Mouse (Mus musculus): ENCODE measurements around the gene Tprg.

The Tprg gene

DNA sequence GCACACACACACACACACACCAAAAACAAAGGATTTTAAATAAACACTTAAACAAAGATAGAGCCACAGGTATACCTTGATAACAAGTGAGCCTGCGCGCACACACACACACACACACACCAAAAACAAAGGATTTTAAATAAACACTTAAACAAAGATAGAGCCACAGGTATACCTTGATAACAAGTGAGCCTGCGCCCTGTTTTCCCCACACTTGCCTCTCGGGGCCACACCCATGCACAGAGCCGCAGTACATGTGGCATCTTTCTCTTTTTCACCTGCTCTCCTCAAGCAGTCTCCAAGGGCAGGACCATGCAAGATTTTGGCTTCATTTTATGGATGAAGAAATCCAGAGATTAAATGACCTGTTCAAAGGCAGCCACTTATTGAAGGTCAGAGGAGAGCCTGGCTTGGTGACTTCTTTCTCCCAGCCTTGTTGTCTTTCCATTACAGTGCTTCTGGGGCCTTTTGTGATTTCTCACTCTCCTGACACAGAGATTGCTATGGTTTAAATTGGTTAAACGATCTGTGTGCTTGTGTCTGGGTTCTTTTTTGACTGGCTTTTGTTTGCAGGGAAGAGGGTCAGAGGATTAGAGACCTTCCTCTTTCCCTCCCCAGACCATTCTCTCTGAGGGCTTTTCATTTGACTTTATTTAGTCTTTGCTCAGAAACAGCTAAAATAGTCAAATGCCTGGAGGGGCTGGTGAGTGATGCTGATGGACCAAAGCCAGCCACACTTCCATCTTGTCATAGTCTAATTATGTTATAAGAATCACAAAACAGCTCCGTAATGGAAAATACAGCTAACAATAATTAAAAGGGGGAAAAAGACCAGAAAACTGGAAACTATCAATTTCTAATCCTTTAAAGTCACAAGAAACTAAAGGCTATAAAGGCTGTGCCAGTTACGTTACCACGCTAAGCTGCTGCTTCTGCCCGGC is 46.9 kb downstream of the Tprg start:
- no peak for DNase-seq (ENCODE audit: low read depth, low spot score)

DNA sequence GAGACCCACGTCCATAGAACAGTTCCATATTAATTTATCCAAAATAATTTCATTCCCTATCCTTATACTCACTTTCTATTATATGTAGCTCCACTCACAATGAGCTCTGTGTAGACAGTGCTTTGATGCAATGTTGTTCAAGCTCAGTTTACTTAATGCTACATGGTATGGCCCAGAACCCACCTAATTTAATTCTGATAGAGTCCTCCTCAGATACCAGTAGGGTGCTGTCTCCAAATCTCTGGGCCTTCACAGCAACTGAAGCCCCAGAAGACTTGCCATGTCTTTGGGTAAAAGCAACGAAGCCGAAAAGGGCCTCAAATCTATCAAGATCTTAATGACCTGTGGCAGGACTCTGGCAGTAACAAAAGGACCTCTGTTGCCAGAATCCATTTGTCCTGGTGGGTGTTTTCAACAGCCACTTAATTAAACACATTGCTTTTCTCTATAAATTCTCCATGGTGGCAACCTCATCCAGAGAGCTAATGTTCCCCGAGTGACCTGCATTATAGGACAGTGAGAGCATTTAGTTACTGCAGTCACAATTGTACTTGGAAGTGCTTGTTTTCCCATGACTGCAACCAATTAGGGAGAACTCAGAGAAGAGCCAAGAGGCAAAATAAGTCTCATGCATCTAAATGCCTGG is 48.6 kb downstream of the Tprg start:
- no peak for DNase-seq (ENCODE audit: low read depth, low spot score)

DNA sequence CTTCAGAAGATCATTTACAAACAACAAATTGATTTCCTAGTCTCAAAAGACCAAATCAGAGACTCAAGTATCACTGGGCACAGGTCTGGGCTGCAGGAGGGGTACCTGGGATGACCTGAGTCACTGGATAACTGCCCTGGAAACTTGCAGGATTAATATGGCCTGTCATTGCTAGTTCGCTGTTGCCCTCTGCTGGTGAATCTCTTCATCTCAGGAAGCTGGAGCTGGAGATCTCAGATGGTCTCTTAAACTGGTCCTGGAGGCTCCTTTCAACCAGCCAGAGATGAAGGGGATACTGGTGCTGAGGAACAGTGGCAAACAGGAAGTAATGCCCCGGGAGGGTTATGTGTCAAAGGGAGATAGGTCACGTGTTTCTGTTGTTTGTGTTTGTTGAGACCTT is 63.0 kb downstream of the Tprg start:
- peak; percentile 50 for DNase-seq (ENCODE audit: low read depth, low spot score)

DNA sequence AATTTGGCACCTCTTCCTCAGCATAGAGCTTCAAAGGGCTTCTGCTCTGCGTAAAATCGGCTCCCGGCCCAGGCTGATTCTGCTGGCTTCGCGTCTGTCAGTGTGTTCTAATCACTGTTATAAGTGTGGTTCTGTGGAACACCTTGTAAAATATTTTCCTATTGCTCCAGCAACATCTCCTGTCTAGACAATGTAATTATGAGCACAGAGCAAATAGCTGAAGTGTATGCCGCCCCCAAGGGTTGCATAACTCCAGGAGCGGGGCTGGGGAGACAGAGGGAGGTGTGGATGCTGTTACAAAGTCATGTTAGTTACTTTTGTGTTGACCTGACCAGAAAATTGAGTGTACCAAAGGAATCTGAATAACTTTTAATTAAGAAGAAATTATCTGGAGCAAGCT is 81.2 kb downstream of the Tprg start:
- no peak for DNase-seq (ENCODE audit: low read depth, low spot score)

DNA sequence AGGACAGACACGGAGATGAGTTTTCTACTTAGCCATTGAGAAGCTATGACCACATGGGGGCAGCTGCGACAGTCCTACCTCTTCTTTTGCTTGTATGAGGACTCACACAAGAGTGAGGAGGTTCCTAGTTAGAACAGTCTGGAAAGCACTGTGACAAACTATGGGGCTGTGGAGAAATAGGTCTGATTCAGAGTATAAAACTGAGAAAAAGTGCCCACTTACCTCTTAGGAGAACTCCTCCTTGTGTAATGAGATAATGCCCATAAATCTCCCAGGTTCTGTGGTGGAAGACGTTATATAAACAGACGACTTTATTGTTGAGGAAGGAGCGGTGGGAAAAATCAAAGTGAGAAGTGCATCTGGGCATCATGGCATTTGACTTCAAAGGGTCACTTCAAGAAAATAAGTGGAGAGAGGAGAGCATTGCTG is 83.4 kb downstream of the Tprg start:
- no peak for DNase-seq (ENCODE audit: low read depth, low spot score)

DNA sequence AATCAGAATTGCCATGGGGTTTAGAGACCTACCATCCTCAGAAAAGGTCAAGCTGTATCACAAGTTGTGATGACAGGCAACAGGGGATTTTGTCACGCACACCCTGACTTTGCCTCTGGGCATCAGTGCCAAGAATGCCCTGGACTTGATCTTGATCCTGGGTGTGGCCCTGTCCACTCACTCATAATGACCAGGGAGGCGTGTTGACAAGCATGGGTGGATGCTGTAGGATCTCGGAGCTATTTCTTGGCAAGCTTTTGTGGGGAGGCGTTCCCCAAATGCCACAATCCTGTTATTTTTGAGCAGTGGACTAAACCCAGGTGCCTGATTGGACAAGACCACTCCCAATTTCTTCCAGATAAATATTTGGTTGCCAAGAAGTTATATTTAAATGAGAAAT is 87.5 kb downstream of the Tprg start:
- no peak for DNase-seq (ENCODE audit: low read depth, low spot score)

DNA sequence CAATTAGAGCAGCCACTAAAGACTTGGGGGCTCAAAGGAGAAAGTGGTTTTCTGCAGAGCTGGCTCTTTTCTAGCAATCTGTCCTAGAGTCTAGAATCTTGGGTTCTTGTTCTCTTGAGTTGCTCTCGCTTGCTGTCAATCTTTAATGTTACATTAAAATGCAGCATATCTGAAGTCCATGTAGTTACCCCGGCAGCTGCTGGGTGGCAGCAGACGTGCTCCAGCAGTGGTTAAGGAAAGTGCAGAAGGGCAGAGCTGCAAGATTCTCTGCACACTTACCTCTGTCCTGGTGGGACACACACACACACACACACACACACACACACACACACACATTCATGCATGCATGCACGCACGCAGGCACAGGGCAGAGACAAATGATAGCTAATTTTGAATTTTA is 88.2 kb downstream of the Tprg start:
- DNase-seq (ENCODE audit: low read depth, low spot score): no peak

DNA sequence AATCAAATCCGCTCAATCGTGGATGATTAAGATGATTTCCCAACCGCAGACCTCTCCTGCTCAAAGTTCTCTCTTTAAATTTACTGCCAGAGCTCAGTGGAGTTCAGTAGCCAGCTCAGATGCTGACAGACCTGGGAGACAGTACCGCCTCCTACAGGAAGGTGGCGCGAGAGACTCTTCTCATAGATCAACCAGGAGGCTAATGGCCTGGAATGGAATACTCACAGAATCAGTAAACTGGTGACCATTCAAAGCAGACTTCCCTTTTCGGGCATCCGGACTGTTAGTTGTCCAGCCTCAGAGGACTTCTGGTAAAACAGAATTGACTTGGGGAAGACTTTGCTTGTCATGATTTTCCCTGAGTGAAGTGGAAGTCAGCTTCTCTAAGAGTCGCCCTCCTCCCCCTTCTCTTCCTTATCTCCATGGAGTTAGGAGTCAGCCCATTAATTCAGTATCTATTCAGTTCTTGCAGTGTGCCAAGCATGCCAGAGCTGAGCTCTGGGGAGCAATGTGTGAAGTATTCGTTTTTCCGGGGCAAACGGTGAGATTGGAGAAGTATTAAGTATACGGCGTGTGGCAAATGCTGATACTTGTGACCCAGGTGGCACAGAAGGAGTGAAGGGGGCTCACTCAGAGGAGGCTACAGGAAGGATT is 90.2 kb downstream of the Tprg start:
- peak; percentile 73 for DNase-seq (ENCODE audit: low read depth, low spot score)

DNA sequence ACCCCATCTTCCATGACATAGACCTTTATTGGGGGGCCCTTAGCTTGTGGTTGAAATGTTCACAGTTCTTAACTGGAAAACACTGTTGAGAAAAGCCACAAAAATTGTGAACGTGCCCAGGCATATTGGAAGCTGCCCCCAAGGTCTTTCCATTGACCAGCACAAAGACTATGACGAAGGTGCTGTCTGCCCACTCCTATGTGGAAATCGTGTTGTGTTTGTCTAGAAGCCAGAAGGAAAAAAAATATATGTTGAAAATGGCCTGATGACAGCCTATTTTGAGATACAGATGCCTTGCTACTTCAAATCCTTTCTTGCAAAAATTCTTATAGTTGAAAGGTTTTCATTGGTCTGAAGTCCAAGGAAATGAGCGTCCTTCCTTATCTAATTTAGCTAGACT is 91.1 kb downstream of the Tprg start:
- DNase-seq (ENCODE audit: low read depth, low spot score): no peak

DNA sequence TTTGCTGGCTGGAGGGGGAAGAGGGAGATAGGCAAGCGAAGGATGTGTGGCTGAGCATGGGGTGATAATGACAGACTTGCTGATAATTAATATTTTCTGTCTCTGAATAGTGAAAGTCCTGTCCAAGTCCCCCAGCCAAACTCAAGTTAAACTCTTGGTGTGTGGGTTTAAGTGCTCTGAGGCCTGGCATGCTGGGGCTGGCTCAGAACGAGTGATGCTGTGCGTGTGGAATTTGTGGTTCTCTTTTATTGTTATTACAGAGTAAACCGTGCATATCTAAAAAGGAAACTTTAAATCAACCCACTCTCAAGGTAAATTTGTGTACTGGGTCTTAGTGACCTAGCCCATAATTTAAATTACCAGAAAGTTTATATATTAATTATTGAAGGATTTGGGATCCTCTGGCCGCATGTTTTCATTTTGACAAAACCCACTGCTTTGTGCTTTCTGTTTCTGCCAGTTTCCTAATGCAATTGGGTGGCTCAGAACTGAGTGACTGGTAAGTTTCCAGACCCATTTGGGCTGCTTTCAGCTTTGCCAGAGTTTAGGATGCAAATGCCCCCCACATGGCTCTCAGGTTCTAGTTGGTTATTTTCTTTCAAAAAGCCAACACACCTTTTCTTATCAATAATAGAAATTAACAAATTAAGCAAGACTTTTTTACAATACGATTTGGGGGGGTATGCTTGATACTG is 99.0 kb downstream of the Tprg start:
- no peak for DNase-seq (ENCODE audit: low read depth, low spot score)

DNA sequence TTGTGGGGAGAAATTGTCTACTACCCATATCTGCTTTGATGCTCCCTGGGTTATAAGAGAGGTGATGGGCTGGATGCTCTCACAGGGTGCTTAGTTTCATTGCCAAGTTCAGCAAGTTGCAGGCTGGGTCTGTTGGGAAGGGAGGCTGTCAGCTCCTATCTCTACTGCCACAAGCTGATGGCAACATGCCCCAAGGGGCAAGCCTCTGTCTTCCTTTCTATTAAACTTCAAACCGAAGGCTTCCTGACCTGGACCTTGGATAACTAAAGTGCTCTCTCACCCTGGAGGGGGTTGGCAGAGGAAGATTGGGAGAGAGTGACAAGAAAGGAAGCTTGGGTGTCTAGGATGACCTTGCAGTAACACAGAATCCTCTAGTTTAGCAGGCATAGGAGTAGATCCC is 108.1 kb downstream of the Tprg start:
- DNase-seq (ENCODE audit: low read depth, low spot score): no peak

DNA sequence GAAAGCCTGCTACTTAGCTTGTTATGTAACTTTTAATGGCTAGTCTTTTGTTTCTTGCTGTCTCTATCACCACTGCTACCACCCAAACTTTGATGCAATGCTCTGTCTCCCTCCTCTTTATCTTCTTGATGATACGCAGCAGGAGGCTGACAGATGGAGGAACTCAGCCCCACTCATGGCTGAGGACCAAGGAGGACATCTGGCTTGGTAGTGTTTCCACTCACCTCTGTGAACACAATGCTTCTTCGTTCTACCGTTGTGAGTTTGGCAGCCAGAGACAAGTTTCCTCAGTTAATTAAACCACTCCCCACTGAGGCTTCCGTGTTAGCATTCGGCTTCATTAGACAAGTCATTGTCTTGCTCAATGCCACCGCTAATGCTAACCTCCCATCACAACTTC is 117.5 kb downstream of the Tprg start:
- no peak for DNase-seq (ENCODE audit: low read depth, low spot score)

DNA sequence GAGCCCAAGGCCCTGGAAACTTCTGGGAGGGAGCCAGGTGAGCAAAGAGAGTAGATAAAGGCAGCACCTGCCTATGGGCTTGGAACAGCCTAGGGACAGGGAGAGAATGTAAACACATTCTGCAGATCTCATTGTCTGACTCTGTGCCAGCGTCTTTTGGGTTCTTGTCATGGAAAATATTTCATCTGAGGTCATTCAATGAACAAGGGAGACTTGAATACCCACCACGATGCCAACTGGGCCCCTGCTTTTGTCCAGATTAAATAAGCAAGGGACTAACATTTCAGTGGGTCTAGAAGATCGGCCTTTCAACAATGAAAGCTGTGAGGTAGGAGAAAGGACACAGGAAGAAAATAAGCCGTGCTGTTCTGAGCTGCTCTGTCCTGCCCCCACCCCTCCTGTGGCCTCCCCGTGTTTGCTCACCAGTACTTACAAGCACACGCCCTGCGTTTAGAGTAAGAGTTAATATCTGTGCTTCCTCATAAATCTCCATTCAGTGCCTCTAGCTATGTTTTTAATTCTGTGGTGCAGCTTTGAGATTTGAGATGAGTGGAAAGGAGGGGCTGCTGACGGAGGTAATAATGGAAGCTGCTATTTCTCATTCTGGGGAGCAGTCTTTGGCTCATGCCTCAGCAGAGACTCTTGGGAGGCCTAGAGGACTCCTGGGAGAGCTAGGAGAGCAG is 120.7 kb downstream of the Tprg start:
- DNase-seq (ENCODE audit: low read depth, low spot score): peak; percentile 15

DNA sequence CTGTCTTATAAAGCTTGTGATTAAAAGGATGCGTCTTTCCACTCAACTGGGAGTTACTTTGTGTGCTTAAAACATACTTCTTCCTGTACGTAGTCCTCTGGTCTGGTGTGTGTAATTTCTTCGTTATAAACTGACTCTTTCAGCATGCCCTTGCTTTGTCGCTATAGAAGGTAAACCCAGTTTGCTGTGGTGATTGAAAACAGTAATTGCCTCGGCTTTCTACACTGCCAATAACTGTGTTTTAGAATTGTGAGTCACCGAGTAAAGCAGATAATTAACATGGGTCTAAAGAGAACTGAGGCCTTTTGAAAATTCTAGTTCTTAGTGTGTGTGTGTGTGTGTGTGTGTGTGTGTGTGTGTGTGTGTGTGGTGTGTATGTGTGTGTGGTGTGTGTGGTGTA is 121.4 kb downstream of the Tprg start:
- no peak for DNase-seq (ENCODE audit: low read depth, low spot score)

DNA sequence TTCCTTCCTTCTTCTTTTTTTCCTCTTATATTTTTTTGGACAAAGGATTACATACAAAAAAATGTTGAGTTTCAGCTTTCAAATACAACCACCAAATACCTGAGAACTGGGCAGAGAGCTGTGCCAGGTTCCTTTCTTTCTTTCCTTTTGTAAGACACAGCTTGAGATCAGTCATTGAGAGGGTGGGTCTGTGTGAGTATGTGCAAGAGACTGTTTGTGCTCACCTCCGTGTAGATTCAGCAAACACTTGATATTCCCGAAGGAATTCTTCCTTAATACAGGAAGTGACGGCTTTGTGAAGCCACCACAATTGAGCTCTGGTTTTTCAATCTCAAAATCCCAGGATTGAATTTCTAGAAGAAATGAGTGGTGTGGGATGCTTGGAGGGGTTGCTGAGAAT is 124.7 kb downstream of the Tprg start:
- DNase-seq (ENCODE audit: low read depth, low spot score): no peak

DNA sequence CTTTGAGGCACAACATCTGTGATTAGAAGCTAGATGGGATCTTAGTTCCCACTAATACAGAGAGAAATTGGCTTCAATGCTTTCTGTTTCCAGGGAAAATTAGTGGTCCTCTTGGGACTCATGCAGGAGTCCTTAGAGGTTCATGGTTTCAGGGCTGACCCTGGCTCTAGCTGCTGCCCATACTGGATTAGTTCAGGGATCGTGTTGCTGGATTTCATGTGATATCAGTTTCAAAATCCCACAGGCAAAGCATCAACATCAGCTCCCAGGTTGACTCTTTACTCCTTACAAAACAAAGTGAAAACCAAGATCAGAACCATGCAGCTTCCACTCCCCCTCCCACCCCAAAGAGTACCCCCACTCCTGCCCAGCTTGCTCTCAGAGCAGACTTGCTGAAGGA is 127.3 kb downstream of the Tprg start:
- DNase-seq (ENCODE audit: low read depth, low spot score): peak; percentile 30

DNA sequence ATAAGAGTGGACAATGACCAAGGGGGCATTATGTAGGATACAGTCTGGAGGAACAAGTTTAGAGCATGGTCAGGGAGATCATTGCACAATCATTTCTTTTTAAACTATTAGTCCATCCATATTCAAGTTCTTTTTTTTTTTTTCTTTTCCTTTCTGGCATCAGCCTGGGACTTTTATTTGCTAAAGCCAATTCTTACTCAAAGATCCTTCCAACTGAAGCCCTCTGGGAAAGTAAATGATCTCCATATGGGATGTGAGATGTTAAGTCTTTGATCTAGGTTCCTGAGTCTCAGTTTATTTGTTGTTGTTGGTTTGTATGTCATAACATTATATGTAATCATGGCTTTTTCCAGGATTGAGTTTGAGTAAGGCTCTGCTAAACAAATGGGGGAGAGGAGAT is 128.6 kb downstream of the Tprg start:
- DNase-seq (ENCODE audit: low read depth, low spot score): peak; percentile 39

DNA sequence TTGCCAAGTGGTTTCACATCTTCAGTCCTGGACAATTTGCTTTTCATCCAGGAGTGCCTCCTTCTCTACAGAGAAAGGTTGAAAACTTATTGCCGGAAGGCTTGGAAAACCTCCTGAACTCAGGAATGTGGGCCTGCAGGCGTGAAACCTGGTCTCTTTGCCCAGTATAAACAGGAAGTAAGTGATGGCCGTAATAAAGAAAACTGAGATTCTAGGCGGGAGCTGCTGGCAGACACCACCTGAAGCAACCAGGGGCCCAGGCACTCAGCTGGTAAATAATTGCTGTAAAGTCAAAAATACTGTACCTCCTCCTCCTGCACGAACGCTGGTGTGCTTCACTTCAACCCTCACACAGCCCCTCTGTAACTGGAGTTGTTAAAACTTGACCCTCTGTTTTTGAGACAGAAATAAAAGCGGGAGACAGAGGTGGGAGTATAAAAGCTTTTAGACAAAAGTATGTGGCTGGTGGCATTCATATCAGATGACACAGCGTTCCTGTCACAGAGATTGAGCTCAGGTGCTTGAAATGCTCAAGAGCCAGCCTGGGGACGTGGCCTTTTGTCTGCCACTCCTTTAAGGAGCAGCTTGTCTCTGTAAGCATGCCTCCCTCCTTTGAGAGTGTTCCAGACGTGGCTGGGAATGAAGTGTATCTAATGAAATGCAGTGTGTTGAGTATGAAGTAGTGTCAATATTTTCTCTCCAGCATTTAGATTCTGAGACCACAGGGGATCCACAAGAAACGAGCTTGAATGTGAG is 131.4 kb downstream of the Tprg start:
- DNase-seq (ENCODE audit: low read depth, low spot score): no peak

DNA sequence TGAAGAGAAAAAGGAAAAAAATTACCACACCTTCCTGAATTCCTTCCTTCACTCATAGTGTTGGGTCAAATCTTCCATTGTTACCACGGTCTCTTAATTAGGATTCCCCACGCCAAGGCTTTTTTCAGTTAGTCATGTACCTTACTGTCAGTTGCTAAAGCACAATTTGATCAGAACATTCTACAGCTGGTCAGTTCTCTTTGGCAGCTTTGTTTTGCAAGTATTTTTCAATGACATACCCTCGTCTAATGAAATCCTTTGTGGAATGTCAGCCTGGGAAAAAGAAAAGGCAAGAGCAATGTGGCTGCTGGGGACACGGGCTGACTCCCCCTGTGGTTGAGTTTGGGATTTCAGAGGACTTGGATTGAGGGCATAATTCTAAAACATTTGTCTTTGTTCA is 136.4 kb downstream of the Tprg start:
- no peak for DNase-seq (ENCODE audit: low read depth, low spot score)

DNA sequence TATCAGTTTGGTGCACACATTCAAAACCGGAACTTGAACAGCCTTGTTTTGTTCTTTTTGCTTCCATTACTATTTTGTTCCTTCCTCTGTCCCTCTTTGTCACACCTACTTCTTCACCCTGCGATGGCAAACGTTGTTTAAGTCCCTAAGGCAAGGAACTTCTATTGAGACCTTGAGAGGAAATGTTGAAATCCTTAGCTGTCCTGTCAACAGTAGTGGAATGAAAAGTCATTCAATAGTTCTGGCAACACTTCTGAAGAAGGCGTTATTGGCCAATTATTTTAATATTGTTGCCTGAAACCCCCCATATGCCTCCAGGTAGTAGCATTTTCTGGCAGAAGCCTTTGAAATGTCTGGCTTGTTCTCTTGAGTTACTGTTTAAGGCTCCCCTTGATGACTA is 137.4 kb downstream of the Tprg start:
- no peak for DNase-seq (ENCODE audit: low read depth, low spot score)

DNA sequence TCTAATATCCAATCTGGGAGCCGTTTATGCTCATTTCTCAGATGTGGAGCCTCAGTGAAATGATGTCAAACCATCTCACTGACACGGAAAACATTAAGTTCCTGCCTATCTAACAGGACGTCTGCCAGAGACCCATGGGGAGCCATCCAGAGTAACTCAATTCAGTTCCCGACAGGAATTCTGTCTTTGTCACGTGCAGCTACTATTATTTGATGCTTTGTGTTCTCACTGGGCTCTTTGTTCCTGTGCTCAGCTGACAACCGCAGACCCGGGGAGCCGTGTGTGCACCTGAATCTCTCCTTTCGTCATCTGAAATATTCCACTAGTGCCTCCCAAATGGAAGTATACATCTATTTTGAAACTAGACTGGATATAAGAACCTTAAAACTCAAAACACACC is 138.3 kb downstream of the Tprg start:
- DNase-seq (ENCODE audit: low read depth, low spot score): no peak

Measured in skeletal muscle tissue, adult 2 months (tissue).